Mouse (Mus musculus) ovary, postnatal 36 days (tissue): ENCODE results near the gene Ergic1.
A peak's percentile ranks its signal among the peaks of the same experiment; 100 is the strongest.

Experiments
- DNase-seq: peaks from one replicate; pipeline ENCODE4 v3.0.0; 2022; ENCODE audit warnings: low spot score, mixed read lengths

Gene Ergic1

DNA sequence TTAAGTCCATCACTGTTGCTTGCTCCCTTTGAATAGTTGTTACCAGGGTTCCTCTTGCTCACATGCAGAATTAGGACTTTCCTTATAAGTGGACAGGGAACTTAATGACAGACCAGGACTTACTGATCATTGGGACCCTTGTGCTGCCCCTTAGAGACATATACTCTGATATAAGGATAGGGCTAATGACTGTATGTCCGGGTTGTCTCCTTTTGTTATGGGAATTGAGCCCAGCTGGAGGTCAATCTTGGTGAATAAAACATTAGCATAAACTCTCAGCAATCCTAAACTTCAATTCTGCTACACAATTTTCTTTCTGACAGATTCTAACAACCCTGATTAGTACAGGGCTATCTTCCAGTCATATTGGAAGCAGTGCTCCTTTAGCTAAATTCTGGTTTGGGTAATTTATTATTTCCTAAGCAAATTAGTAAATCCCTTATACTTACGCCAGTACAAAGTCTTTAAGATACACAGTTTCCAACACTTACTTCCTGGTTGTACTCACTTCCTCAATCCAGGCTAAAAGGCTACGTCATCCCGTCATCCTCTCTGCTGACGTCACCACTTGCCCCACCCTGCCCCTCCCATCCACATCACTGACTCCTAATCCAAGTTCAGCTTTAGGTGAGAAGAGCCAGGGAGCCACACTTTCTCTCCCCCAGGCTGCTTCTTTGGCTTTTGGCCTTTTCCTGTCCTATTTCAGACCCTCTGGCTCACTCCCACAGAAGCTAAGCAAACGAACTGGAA is 23.4 kb upstream of the Ergic1 start:
- DNase-seq, result no peak

- no peak for DNase-seq
Observed at GRCm38 (mm10) chr17:26540083-26540482, 21.2 kb upstream of the Ergic1 start.

DNA sequence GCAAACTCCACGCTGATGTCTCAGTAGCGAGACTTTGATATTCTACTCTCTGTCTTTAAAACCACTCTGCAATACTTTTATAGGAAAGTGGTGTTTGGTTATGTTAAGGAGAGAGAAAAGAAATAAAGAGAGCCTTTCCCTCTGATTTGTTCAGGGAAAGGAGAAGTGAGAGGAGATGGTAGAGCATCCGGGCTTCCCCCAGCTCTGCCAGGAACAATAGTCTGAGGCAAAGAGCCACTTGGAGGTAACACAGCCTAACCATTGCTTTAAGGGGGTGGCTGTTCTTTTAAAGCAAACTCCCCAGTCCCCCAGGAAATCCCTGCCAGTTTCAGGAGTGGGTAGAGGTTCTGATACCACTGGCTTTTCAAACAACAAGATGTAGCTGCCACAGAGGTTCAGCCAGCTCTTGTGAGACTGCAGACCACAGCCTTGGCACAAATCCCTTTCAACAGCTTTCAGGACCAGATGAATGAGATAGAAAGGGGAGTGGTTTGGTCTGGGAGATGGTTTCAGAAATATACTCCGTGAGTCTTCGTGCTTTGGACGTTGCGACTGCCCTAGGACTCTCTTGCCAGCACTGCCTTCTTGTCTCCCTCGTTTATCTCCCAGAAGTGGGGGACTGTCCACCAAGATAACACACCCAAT is 16.8 kb upstream of the Ergic1 start:
- DNase-seq, result no peak

DNA sequence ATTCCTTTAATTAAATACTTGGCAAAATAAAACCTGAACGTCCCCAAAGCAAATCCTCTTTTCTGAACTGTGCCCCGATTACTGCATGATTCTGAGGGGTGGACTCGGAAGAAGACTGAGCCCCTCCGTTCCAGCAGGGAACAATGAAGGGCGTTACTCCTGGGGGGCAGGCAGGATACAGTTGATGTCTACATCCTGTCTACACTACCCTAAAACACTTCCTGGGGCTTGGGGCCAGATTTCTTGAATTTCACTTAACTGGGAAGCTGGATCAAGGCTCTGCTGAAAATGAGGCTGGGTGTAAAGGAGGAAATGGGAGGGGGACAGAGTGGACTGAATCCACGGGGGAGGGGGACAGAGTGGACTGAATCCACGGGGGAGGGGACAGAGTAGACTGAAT is 13.5 kb upstream of the Ergic1 start:
- no peak for DNase-seq

DNA sequence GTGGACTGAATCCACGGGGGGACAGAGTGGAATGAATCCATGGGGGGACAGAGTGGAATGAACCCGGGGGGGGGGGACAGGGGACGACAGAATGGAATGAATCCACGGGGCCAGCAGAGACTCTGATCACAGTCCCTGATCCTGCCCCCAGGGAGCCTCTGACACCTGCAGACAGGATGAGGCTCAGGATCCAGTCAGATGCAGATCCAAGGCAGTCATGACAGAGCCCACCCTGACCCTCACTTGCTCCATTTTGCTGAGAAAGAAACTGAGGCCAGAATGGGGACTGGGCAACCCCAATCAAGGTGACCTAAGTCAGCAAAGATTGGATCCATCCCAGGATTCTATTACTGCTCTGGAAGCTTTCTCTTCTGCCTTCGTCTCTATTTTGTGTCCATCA is 12.7 kb upstream of the Ergic1 start:
- no peak for DNase-seq

GRCm38 (mm10) chr17:26549148-26549809 is 12.0 kb upstream of the Ergic1 start:
- DNase-seq, result no peak

- no peak for DNase-seq
Observed at GRCm38 (mm10) chr17:26551104-26551503, 10.2 kb upstream of the Ergic1 start.

GRCm38 (mm10) chr17:26553033-26553432 is 8.3 kb upstream of the Ergic1 start:
- DNase-seq, result no peak

GRCm38 (mm10) chr17:26560526-26561289 is 581 bp upstream of the Ergic1 start:
- no peak for DNase-seq

GRCm38 (mm10) chr17:26561651-26562181 is 427 bp downstream of the Ergic1 start, which contains the start of gene Dusp1:
TSS of gene Dusp1 (minus strand) at chr17:26562128.
- no peak for DNase-seq

DNA sequence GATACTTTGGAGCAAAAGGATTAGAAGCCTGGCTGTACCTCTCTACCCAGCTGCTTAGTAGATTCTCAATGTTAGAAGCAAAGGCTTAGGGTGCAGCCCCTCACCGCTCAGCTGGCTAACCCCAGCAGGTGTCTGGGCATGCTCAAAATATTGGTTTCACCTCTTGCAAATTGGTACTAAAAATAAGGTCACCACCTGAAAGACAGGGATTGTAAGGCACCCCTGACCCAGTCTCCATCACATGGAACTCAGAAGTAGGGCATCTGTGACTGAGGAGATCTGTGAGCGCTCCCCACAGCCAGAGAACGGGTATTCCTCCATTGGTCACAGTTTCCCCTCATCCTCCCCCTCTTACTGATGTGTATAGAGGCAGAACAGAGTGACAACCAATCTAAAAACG is 1.0 kb downstream of the Ergic1 start:
- DNase-seq, result no peak

DNA sequence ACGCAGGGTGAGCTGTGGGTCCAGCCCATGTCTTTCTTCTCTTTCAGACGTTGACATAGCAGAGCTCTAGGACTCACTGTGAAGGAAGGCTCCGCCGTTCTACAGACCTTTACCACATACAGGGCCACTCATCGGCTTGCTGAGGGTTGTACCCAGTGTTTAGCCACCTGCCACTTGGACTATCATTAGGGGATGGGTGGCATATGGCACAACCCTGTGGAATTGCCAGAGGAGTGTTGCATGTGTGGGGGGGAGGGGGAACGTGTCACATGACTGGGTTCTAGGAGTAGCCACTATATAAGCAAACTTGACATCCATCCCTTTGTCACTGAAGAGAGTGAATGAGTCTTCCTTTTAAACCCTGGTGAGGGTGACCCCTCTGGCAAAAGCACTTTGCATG is 2.2 kb downstream of the Ergic1 start:
- no peak for DNase-seq

DNA sequence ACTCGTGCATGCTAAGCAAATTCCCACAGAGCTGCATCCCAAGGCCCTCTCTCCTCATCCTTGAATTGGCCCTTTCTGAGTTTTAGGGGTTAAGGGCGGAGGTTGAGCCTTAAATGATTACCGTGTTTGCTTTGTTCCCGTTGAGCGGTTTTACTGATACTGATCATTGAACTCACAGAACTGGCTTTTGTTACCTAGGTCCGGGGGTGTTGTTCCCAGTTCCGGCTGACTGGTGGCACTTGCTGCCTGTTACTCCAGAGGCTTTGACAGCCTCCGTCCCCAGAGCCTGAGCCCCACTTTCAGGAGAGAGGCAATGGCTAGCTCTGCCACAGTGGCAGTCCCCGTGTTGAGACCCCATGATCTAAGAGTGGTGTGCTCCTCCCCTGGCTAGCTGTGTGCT is 3.1 kb downstream of the Ergic1 start:
- DNase-seq, result no peak

DNA sequence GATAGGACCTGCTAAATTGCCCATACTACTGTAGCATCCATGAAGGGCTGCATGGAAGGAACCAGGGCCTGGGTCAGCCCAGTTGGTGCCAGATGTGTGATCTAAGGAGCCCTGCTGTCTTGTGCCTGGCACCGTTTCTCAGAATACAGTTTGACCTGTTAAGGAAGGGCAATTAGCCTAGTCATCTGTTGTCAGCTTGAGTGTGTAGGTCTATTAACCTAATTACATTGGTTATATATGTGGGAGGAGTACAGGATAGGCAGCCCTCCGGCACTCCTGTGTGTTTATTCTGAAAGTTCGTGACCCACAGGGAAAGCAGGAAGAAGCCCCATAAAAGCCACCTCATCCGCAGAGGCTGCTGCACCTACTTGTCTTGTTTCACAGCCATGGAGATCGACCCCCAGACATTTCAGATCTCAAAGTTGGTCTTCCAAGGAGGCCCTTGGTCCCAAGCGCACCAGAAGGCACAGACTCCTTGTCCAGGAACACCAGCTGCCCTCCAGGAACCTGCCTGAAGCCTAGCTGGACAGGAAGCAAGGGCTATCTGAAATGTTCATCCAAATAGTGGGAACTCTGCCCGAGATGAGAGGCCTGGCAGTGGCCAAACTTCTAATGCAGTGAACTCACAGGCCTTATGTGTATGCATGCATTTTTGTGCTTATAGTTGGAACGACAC is 6.0 kb downstream of the Ergic1 start:
- no peak for DNase-seq

- no peak for DNase-seq
Observed at GRCm38 (mm10) chr17:26567818-26568173, 6.5 kb downstream of the Ergic1 start.

DNA sequence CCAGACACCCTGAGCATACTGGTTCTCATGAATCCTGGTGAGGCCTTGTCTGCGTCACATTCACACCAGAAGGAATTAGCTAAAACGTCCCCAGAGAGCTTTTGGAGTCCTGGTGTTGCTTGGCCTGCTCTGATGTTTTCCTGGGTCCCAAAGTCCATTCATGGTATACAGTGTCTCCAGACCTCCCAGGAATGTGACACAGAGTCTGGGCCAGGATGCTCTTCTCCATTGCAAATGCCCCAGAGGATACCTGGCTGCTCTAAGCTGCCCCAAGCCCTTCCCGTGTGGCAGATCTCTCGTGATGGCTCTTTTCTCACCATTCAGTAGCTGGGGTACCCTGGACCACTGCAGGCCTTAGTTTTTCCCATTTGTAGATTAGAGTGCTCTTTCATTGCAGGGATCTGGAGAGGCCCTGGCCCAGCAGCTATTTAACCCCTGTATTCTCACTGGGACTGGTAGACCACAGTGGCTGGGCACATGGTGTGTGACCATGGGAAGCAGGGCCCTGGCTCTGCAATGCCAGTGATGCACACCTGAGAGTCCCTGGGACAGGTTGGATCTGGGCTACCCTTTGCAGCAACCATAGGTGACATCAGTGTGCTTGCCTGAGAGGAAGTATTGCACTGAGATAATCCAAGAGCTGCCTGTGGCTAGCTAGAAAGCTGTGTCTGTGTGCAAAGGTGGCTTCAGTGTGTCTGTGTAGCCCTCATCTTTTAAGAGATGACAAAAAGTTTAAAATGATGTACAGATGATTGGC is 8.5 kb downstream of the Ergic1 start:
- DNase-seq, result no peak

- DNase-seq, result no peak
Observed at GRCm38 (mm10) chr17:26570651-26571118, 9.4 kb downstream of the Ergic1 start.

GRCm38 (mm10) chr17:26571377-26571776 is 10.1 kb downstream of the Ergic1 start:
- DNase-seq, result peak; percentile 38

GRCm38 (mm10) chr17:26572265-26572664 is 11.0 kb downstream of the Ergic1 start:
- DNase-seq, result no peak

DNA sequence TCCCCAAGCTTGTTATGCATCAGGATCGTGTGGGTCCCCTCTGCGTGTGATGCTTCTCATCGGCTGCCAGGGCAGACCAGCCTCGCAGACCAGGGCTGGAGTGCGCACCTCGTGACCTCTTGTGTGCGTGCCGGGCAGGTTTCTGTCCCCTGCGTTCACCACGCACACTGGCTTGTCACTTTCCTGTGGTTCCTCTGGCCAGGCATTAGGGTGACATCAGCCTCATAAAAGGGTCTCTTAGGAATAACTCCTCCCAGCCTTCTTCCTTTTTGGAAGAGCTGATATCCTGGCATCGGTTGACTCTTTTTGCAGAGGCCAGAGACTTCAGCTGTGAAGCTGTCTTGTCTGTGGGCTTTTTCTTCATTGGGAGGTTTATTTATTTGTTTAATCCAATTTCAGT is 12.8 kb downstream of the Ergic1 start:
- DNase-seq, result no peak

GRCm38 (mm10) chr17:26574701-26575100 is 13.4 kb downstream of the Ergic1 start:
- DNase-seq, result no peak
